Mouse (Mus musculus): Measurements from ENCODE around the gene Pitpnc1. TPM values are rescaled to one million over a fixed set of nuclear protein-coding genes. Genes with fewer than 3 reads are reported as not detected.

Gene Pitpnc1
- total and polyA plus RNA-seq, 3 experiments = 2.4 to 5.4 (median 3.6) TPM

DNA sequence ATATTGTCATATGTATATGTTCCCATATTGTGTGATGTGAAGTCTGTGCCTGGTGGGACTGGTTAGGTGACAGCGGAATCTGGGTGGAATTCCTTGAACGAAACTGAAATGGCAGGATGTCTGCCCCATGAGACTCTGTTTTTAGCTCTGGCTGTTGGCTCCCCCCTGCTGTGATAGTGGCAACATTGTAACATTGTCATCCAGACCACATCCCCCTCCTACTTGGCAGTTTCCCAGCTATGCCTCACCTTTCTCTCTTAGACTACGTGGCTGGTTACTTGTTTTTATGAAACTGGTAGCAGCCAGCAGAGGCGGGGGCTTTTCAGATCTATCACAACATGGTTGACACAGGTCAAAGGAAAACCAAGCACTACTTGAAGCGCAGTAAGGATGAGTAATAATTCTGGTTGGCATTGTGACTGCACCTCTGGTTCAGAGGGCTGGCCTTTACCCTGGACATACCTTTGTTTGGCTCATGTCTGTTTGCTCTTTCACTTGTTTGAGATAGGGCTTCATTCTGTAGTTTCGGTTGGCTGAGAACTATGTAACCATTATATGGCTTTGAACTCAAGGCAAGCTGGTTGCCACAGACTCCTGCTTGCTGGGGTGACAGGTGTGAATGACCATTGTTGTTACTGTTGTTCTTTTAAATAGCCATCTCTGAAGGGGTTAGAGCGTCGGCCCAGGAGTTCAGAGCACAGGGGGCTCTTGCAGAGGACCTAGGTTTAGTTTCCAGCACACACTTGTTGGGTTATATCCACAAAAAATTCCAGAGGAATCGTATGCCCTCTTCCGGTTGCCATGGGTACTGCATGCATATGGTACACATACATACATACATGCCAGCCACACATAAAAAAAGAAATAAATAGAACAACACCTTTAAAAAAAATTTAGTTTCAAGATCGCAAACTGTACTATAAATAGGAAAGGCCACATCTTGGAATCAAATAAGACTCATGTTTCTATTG lies 183.0 kb downstream of the Pitpnc1 start:
- H3K79me2 ChIP-seq (replicated peaks; ENCODE audit: control insufficient read depth, extremely low read depth, insufficient read depth, poor library complexity, severe bottlenecking) = no peaks in the 10 kb centered on the region
- DNase-seq (ENCODE audit: extremely low read depth) = no peak
- no peak for TF ChIP-seq KAT2A (IDR thresholded peaks at IDR 0.05; ENCODE audit: insufficient replicate concordance, low read length)
- no peak for TF ChIP-seq IRF4 (IDR thresholded peaks at IDR 0.05; ENCODE audit: low read depth, low read length)
- TF ChIP-seq MYC (IDR thresholded peaks at IDR 0.05; ENCODE audit: low read depth, low read length) = no peak
- TF ChIP-seq NRF1 (IDR thresholded peaks at IDR 0.05; ENCODE audit: low read depth, low read length) = no peak
- TF ChIP-seq EP300 (IDR thresholded peaks at IDR 0.05; ENCODE audit: low read length) = no peak
- no peak for TF ChIP-seq TBP (conservative IDR thresholded peaks at IDR 0.05; ENCODE audit: low read depth, low read length)
- TF ChIP-seq SMC3 (IDR thresholded peaks at IDR 0.05; ENCODE audit: low read depth, low read length) = no peak
- TF ChIP-seq POLR2AphosphoS2 (IDR thresholded peaks at IDR 0.05; ENCODE audit: low read depth, low read length) = no peak
- H3K27me3 ChIP-seq (replicated peaks) = no peaks in the 10 kb centered on the region
- peaks cover 4 to 11% of the 10 kb centered on the region in 2 experiments; a peak in 3 of 4 replicates for H3K4me1 ChIP-seq (ENCODE audit: control insufficient read depth in 1 of 2, insufficient read depth in 2 of 2)
- dilution Hi-C loops (cut with MboI; ENCODE audit: extremely low pct_ligation_motif_present, extremely low pct_unique_long_range_greater_than_20kb, low sequenced_read_pairs) (no loop called here), in situ Hi-C loops (cut with MboI; ENCODE audit: low pct_ligation_motif_present, low pct_unique_long_range_greater_than_20kb, low sequenced_read_pairs) (no loop called here)
- H3K4me2 ChIP-seq (ENCODE audit: insufficient read depth, low read depth, poor library complexity, severe bottlenecking) = no peak overlapping the region
- no peak overlapping the region for H3K4me3 ChIP-seq (replicated peaks in 1 of 3; ENCODE audit: low read depth in 2 of 3, low read length in 2 of 3, poor library complexity in 1 of 3)
- H3K36me3 ChIP-seq (replicated peaks in 1 of 2; ENCODE audit: control insufficient read depth in 1 of 2, insufficient read depth in 1 of 2, low read length in 1 of 2) = peaks cover 0 to 3% of the 10 kb centered on the region in 2 experiments
- H3K9ac ChIP-seq (ENCODE audit: insufficient read depth, low read depth) = no peak overlapping the region
- H3K9me3 ChIP-seq (replicated peaks; ENCODE audit: low read length) = peaks cover 13% of the 10 kb centered on the region
- no peak overlapping the region for H3K27ac ChIP-seq (ENCODE audit: insufficient read depth, low read depth)

DNA sequence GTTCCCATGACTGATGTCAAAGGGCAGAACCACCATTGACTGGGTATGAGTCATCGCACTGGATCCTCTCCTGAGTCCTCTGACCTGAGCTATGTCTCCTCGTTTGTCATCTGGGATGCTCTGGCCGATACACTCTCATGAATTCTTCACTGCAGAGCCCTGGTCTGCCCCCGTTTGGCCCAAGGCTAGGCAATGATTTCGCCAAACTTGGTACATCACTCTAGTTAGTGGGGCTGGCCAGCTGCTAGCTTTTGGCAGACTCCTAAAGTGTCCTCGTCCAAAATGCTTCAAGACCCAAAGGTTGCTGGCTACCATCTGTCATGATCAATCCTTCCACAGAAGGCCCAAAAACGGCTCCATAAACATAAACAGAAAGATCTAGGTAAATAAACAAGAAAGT lies 184.8 kb downstream of the Pitpnc1 start:
- Histone ChIP-seq H3K27ac (ENCODE audit: insufficient read depth, low read depth) (no peak overlapping the region), H3K4me1 (ENCODE audit: control insufficient read depth in 1 of 2, insufficient read depth in 2 of 2) (no peaks in the 10 kb centered on the region), H3K79me2 (replicated peaks; ENCODE audit: control insufficient read depth, extremely low read depth, insufficient read depth, poor library complexity, severe bottlenecking) (no peaks in the 10 kb centered on the region), H3K4me3 (replicated peaks in 1 of 3; ENCODE audit: low read depth in 2 of 3, low read length in 2 of 3, poor library complexity in 1 of 3) (no peak overlapping the region), H3K9ac (ENCODE audit: insufficient read depth, low read depth) (no peak overlapping the region), H3K36me3 (replicated peaks in 1 of 2; ENCODE audit: control insufficient read depth in 1 of 2, insufficient read depth in 1 of 2, low read length in 1 of 2) (peaks cover 0 to 3% of the 10 kb centered on the region in 2 experiments), H3K4me2 (ENCODE audit: insufficient read depth, low read depth, poor library complexity, severe bottlenecking) (no peak overlapping the region), H3K9me3 (replicated peaks; ENCODE audit: low read length) (peaks cover 13% of the 10 kb centered on the region), H3K27me3 (replicated peaks) (no peaks in the 10 kb centered on the region)
- no peak for DNase-seq (ENCODE audit: extremely low read depth)
- no peak for TF ChIP-seq KAT2A (IDR thresholded peaks at IDR 0.05; ENCODE audit: insufficient replicate concordance, low read length)
- no peak for TF ChIP-seq SMC3 (IDR thresholded peaks at IDR 0.05; ENCODE audit: low read depth, low read length)
- no peak for TF ChIP-seq EP300 (IDR thresholded peaks at IDR 0.05; ENCODE audit: low read length)
- TF ChIP-seq ZMIZ1 (IDR thresholded peaks at IDR 0.05; ENCODE audit: low read depth, low read length) = no peak
- TF ChIP-seq CTCF (conservative IDR thresholded peaks at IDR 0.05 in 1 of 2, IDR thresholded peaks at IDR 0.05 in 1 of 2; ENCODE audit: low read depth in 2 of 2, low read length in 2 of 2) = no peak
- TF ChIP-seq ZKSCAN1 (IDR thresholded peaks at IDR 0.05; ENCODE audit: borderline replicate concordance, low read depth, low read length) = no peak
- no peak for TF ChIP-seq JUND (conservative IDR thresholded peaks at IDR 0.05; ENCODE audit: low read depth, low read length)
- dilution Hi-C loops (cut with MboI; ENCODE audit: extremely low pct_ligation_motif_present, extremely low pct_unique_long_range_greater_than_20kb, low sequenced_read_pairs) (no loop called here), in situ Hi-C loops (cut with MboI; ENCODE audit: low pct_ligation_motif_present, low pct_unique_long_range_greater_than_20kb, low sequenced_read_pairs) (no loop called here)
